Comparison of ENCODE assay signal across 9 mouse cellular contexts in the genomic region with DNA sequence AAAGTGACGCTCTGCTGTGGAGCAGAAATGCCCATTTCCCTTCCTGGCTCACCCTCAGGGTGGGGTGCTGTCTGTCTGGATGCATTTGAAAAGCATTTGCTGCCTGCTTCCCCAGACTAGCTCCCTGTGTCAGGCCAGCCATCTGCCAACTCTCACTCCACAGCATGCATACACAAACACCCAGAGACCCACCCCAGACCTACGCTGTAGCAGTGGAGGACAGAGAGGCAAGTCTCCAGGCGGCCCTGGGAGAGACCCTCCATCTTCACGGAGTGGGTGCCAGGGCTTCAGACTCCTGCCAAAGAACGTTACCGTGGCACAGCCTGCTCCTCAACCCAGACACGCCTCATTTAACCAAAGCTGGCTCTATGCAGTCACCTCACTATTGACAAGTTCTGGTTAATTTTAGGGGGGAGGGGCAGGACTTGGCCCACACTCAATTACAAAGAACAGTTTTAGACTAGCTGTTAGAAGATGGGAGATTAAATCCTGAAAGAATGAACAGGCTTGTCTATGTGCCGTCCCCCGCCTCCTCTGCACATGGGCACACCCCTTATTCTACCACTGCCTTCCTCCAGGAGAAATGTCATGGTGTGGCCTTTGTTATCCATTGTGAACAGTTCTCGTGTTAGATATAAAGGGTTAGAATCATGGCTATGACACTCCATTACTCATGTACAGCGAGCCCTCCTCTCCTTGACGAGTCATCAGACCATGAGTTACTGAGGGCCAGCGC. TPM values are rescaled to one million over a fixed set of nuclear protein-coding genes. Genes with fewer than 3 reads are reported as not detected.
DNase-seq lines count a peak whose midpoint lies in the region; ATAC-seq and TF ChIP-seq lines count a peak whose summit lies in the region.
"Had no signal": no experiment of that assay in that cellular context is flagged by ENCODE, and none has a peak within 500 bp of the region (broad histone marks: within the 10 kb centered on the region; RNA-seq: fewer than 3 reads in every experiment).

No protein-coding gene starts in this region.

- H3K9ac ChIP-seq in hindbrain, embryonic 16.5 days (ENCODE audit: low read depth, low read length), result no peak overlapping the region
- no peak overlapping the region for H3K9ac ChIP-seq in midbrain, postnatal 0 days (replicated peaks; ENCODE audit: low read length, poor library complexity, severe bottlenecking)
- H3K9ac ChIP-seq in liver, postnatal 0 days (replicated peaks), result no peak overlapping the region

- H3K27me3 ChIP-seq in hindbrain, embryonic 16.5 days (replicated peaks; ENCODE audit: control insufficient read depth, insufficient read depth, low read length), result no peaks in the 10 kb centered on the region
- H3K27me3 ChIP-seq in midbrain, postnatal 0 days (ENCODE audit: insufficient read depth, low read length), result no peaks in the 10 kb centered on the region
- no peaks in the 10 kb centered on the region for H3K27me3 ChIP-seq in liver, postnatal 0 days (ENCODE audit: insufficient read depth, low read length)

- ATAC-seq in cerebellum, adult (ENCODE audit: insufficient number of reproducible peaks, low FRiP score, low TSS enrichment), result no peak
- ATAC-seq in hindbrain, embryonic 16.5 days, result peak; percentile 96
- ATAC-seq in midbrain, postnatal 0 days (ENCODE audit: low FRiP score), result peak; percentile 67
- no peak for ATAC-seq in liver, postnatal 0 days

- H3K27ac ChIP-seq in hindbrain, embryonic 16.5 days (ENCODE audit: low read depth, low read length), result peak overlapping the region; percentile 51
- no peak overlapping the region for H3K27ac ChIP-seq in midbrain, postnatal 0 days (ENCODE audit: low read depth, low read length)
- no peak overlapping the region for H3K27ac ChIP-seq in liver, postnatal 0 days (ENCODE audit: low read depth)

- WGBS in lung, adult 2 months, result 51% methylated on average over 13 of the region's 13 CpGs
- WGBS in hindbrain, embryonic 16.5 days, result 31% methylated on average over 13 of the region's 13 CpGs
- 43% methylated on average over 13 of the region's 13 CpGs for WGBS in midbrain, postnatal 0 days
- 70% methylated on average over 13 of the region's 13 CpGs for WGBS in liver, postnatal 0 days (ENCODE audit: insufficient replicate concordance)

- no peak for TF ChIP-seq CTCF in lung, adult 2 months (IDR thresholded peaks at IDR 0.05; ENCODE audit: insufficient read depth, low read length)
- TF ChIP-seq CTCF in midbrain, postnatal 0 days (IDR thresholded peaks at IDR 0.05), result no peak
- TF ChIP-seq CTCF in liver, postnatal 0 days (IDR thresholded peaks at IDR 0.05; ENCODE audit: low read depth), result no peak

- H3K36me3 ChIP-seq in hindbrain, embryonic 16.5 days (ENCODE audit: control insufficient read depth, insufficient read depth, low read length), result no peaks in the 10 kb centered on the region
- peaks cover 9% of the 10 kb centered on the region for H3K36me3 ChIP-seq in midbrain, postnatal 0 days (ENCODE audit: insufficient read depth, low read length)
- no peaks in the 10 kb centered on the region for H3K36me3 ChIP-seq in liver, postnatal 0 days (replicated peaks; ENCODE audit: insufficient read depth, low read length)

- no peaks in the 10 kb centered on the region for H3K9me3 ChIP-seq in hindbrain, embryonic 16.5 days (ENCODE audit: control insufficient read depth, low read length)
- H3K9me3 ChIP-seq in midbrain, postnatal 0 days (ENCODE audit: low read length), result no peaks in the 10 kb centered on the region
- H3K9me3 ChIP-seq in liver, postnatal 0 days (ENCODE audit: low read length), result no peaks in the 10 kb centered on the region

- TF ChIP-seq EP300 in liver, postnatal 0 days (IDR thresholded peaks at IDR 0.05; ENCODE audit: low read depth), result no peak

- H3K4me1 ChIP-seq in lung, adult 2 months (ENCODE audit: control insufficient read depth, insufficient read depth, low read length), result no peaks in the 10 kb centered on the region
- H3K4me1 ChIP-seq in hindbrain, embryonic 16.5 days (ENCODE audit: control insufficient read depth, insufficient read depth, low read depth, low read length), result peaks cover 10% of the 10 kb centered on the region
- H3K4me1 ChIP-seq in midbrain, postnatal 0 days (ENCODE audit: insufficient read depth, low read length), result no peaks in the 10 kb centered on the region
- no peaks in the 10 kb centered on the region for H3K4me1 ChIP-seq in liver, postnatal 0 days (ENCODE audit: insufficient read depth)

- H3K4me2 ChIP-seq in hindbrain, embryonic 16.5 days (ENCODE audit: low read length), result peak overlapping the region; percentile 8; the same call in 1 of the 2 replicates
- H3K4me2 ChIP-seq in midbrain, postnatal 0 days (ENCODE audit: low read depth, low read length, poor library complexity, severe bottlenecking), result no peak overlapping the region
- no peak overlapping the region for H3K4me2 ChIP-seq in liver, postnatal 0 days (ENCODE audit: low read depth, low read length)

- TF ChIP-seq POLR2A in lung, adult 2 months (IDR thresholded peaks at IDR 0.05; ENCODE audit: borderline replicate concordance, extremely low read depth, low read depth, low read length), result no peak

- DNase-seq in cerebellum, postnatal 10 days, result peak; percentile 94 to 97
- peak; percentile 50 for DNase-seq in lung, postnatal 10 days
- no peak for DNase-seq in lung, adult 2 months
- DNase-seq in midbrain, postnatal 0 days (ENCODE audit: low spot score), result peak; percentile 89
- DNase-seq in B cell, adult 2 months, result no peak
- no peak for DNase-seq in liver, postnatal 0 days

- no peak overlapping the region for H3K4me3 ChIP-seq in lung, adult 2 months (replicated peaks; ENCODE audit: extremely low read depth, low read depth, low read length)
- H3K4me3 ChIP-seq in hindbrain, embryonic 16.5 days (ENCODE audit: low read length), result no peak overlapping the region
- H3K4me3 ChIP-seq in midbrain, postnatal 0 days (ENCODE audit: low read depth, low read length), result no peak overlapping the region
- no peak overlapping the region for H3K4me3 ChIP-seq in liver, postnatal 0 days (ENCODE audit: low read depth, low read length)
- H3K4me3 ChIP-seq: erythroblast, embryonic 14.5 days had no signal

RNA-seq across cellular contexts. Expression of gene Chdh, which starts 47.4 kb away (rescaled TPM):
- 2.1 and 2.2 TPM in 2 replicates for polyA plus RNA-seq in lung, adult 2 months (2012; rRNA removed)
- 0.36 and 0.51 TPM in 2 replicates for polyA plus RNA-seq in hindbrain, embryonic 16.5 days (2015; fragmentation: Nextera tagmentation; extraction: Ambion mirVana)
- total RNA-seq in midbrain, postnatal 0 days (2014; rRNA removed), result 1.6 and 2.5 TPM in 2 replicates
- 0.34 and 0.65 TPM in 2 replicates for polyA plus RNA-seq in midbrain, postnatal 0 days (2015; fragmentation: Nextera tagmentation; extraction: Ambion mirVana)
- polyA plus RNA-seq in liver, postnatal 0 days (2015; fragmentation: Nextera tagmentation; extraction: Ambion mirVana), result 4.5 and 6.2 TPM in 2 replicates
- polyA plus RNA-seq: erythroblast, embryonic 14.5 days had no signal

RNA-seq across cellular contexts. Expression of gene Il17rb, which starts 47.5 kb away (rescaled TPM):
- polyA plus RNA-seq in lung, adult 2 months (2012; rRNA removed), result 0.64 and 0.88 TPM in 2 replicates
- 1.7 and 1.8 TPM in 2 replicates for polyA plus RNA-seq in hindbrain, embryonic 16.5 days (2015; fragmentation: Nextera tagmentation; extraction: Ambion mirVana)
- total RNA-seq in midbrain, postnatal 0 days (2014; rRNA removed), result 1.7 and 1.9 TPM in 2 replicates
- 1.3 and 1.8 TPM in 2 replicates for polyA plus RNA-seq in midbrain, postnatal 0 days (2015; fragmentation: Nextera tagmentation; extraction: Ambion mirVana)
- polyA plus RNA-seq in liver, postnatal 0 days (2015; fragmentation: Nextera tagmentation; extraction: Ambion mirVana), result 6.2 and 7.1 TPM in 2 replicates
- polyA plus RNA-seq: erythroblast, embryonic 14.5 days had no signal

Comparison
In these comparisons a context has a peak if more than half of its experiments do, and no peak if none do; other contexts are left out.
1. DNase-seq: peak in cerebellum, postnatal 10 days (2 of 2), lung, postnatal 10 days (single experiment) and midbrain, postnatal 0 days (single experiment); none in lung, adult 2 months (single experiment), B cell, adult 2 months (0 of 2) and liver, postnatal 0 days (single experiment).
2. ATAC-seq: peak in hindbrain, embryonic 16.5 days (single experiment) and midbrain, postnatal 0 days (single experiment); none in cerebellum, adult (single experiment) and liver, postnatal 0 days (single experiment).